Mouse (Mus musculus): Measurements from ENCODE around the gene Galnt18.

DNA sequence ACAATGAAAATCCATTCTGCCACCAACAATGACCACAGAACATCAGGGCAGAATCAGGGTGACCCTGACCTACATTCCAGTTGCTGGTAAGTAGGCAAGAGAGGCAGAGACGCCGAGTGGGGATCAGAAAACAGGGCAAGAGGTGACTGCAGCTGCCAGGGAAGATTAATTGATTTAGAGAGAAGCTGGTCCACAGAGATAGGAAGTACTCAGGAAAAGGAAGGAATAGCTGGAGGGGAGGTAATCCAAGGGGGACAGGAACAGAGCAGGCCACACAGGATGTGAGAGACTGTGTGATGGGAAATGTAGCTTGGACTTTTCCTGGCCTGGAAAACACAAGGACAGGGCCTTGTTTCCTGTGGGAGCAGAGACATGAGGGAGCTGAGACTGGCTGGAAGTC, 52.8 kb downstream of the Galnt18 start:
- TF ChIP-seq POLR2A (IDR thresholded peaks at IDR 0.05; ENCODE audit: extremely low read depth, insufficient read depth, low read length): no peak
- TF ChIP-seq CTCF (IDR thresholded peaks at IDR 0.05; ENCODE audit: extremely low read depth, insufficient read depth, low read length): no peak

Data from cortical plate, adult 2 months (tissue).